Mouse (Mus musculus) liver, embryonic 14.5 days (tissue): ENCODE data around the gene Rftn2. TPM values are rescaled to one million over a fixed set of nuclear protein-coding genes. Genes with fewer than 3 reads are reported as not detected.

Source experiments
- ATAC-seq: fragments of 200-750 bp; cut with Nextera tagmentation; 2 replicates; pipeline ENCODE4 v1.8.0; 2017; ENCODE audit warnings: moderate number of reproducible peaks, mild to moderate bottlenecking, moderate library complexity; ENCODE audit not compliant: insufficient read depth
- DNase-seq, 3 experiments: peaks; one replicate each; pipeline ENCODE4 v3.0.0-alpha.2; 2012 to 2013; ENCODE audit warnings: low read depth in 3 of 3, low spot score in 3 of 3
- H3K27ac ChIP-seq: fragments of 300-500 bp; sonication (generic); 2 replicates; pipeline ENCODE4 v1.5.1; 2014; ENCODE audit warnings: moderate library complexity, mild to moderate bottlenecking, control low read depth, inconsistent platforms
- H3K27me3 ChIP-seq: fragments of 300-500 bp; sonication (generic); 2 replicates; pipeline ENCODE4 v1.6.1; 2014; ENCODE audit warnings: mild to moderate bottlenecking, low read length, moderate library complexity; ENCODE audit not compliant: control insufficient read depth, insufficient read depth
- H3K36me3 ChIP-seq: fragments of 300-500 bp; sonication (generic); replicated peaks from 2 replicates; pipeline ENCODE4 v1.6.1; 2014; ENCODE audit warnings: low read depth; ENCODE audit not compliant: control insufficient read depth, insufficient read depth
- H3K4me1 ChIP-seq, 2 experiments: fragments of 200-500 bp in 1 of 2; fragments of 300-500 bp in 1 of 2; sonication (generic) in 1 of 2; replicated peaks; 2 replicates each; pipeline ENCODE4 v1.6.1; 2012 to 2014; ENCODE audit warnings: antibody characterized with exemption in 1 of 2, inconsistent platforms in 1 of 2, low read length in 1 of 2; ENCODE audit not compliant: control insufficient read depth in 2 of 2, insufficient read depth in 2 of 2
- H3K4me2 ChIP-seq: fragments of 300-500 bp; sonication (generic); 2 replicates; pipeline ENCODE4 v1.6.1; 2014; ENCODE audit warnings: low read depth, mild to moderate bottlenecking, control low read depth, moderate library complexity
- H3K4me3 ChIP-seq, 2 experiments: fragments of 200-500 bp in 1 of 2; fragments of 300-500 bp in 1 of 2; sonication (generic) in 1 of 2; 2 replicates each; pipeline ENCODE4 v1.5.1; 2012 to 2014; ENCODE audit warnings: low read depth in 2 of 2, low read length in 2 of 2, mild to moderate bottlenecking in 2 of 2, control low read depth in 1 of 2, inconsistent platforms in 1 of 2, moderate library complexity in 1 of 2; ENCODE audit not compliant: insufficient read depth in 1 of 2
- H3K9ac ChIP-seq: fragments of 300-500 bp; sonication (generic); replicated peaks from 2 replicates; pipeline ENCODE4 v1.6.1; 2014; ENCODE audit warnings: mild to moderate bottlenecking, control low read depth, moderate library complexity
- H3K9me3 ChIP-seq: fragments of 300-500 bp; sonication (generic); 2 replicates; pipeline ENCODE4 v1.6.1; 2016; ENCODE audit warnings: low read length, mixed read lengths; ENCODE audit not compliant: control insufficient read depth
- CTCF ChIP-seq: IDR thresholded peaks from 2 replicates; pipeline ENCODE4 v1.5.1; 2016; ENCODE audit warnings: antibody characterized with exemption, low read depth, control low read depth
- EP300 ChIP-seq: IDR thresholded peaks from 2 replicates; pipeline ENCODE4 v1.6.1; 2016; ENCODE audit warnings: antibody characterized with exemption, low read depth
- WGBS: fragments of 180-500 bp; shearing (Covaris S2); extraction: QIAGEN DNeasy Blood & Tissue Kit; methylation state at CpG from one replicate; pipeline ENCODE4 v1.1.7; 2014; ENCODE audit not compliant: insufficient replicate concordance; 5-methylcytosine and 5-hydroxymethylcytosine counted together
- polyA plus RNA-seq, 2 experiments: library from polyadenylated mRNA; depleted of rRNA in 1 of 2; stranded (reverse) in 1 of 2; unstranded in 1 of 2; fragments of >200 nt; fragmentation: Nextera tagmentation in 1 of 2; extraction: Ambion mirVana in 1 of 2; gene quantifications; 2 replicates each; pipeline versions ENCODE4 v1.2.1 to v1.2.3; 2012 to 2014

Gene Rftn2
- polyA plus RNA-seq, 2 experiments: 0.37 to 0.38 TPM

- no peaks in the 10 kb centered on the region for H3K9me3 ChIP-seq
- 61% methylated on average over 7 of the region's 7 CpGs for WGBS
- no peaks in the 10 kb centered on the region for H3K36me3 ChIP-seq
- H3K27me3 ChIP-seq: peaks cover 12% of the 10 kb centered on the region
- DNase-seq (no peak), ATAC-seq (no peak)
- H3K9ac ChIP-seq: no peak overlapping the region
- no peak overlapping the region for H3K4me2 ChIP-seq
- TF ChIP-seq CTCF (no peak), EP300 (no peak)
- no peak overlapping the region for H3K27ac ChIP-seq
- no peaks in the 10 kb centered on the region for H3K4me1 ChIP-seq
- no peak overlapping the region for H3K4me3 ChIP-seq
Measured at GRCm38 (mm10) chr1:55223026-55223425, 3.6 kb downstream of the Rftn2 start.

- Histone ChIP-seq H3K4me1 (no peaks in the 10 kb centered on the region), H3K4me2 (no peak overlapping the region), H3K9ac (no peak overlapping the region), H3K27ac (no peak overlapping the region), H3K9me3 (no peaks in the 10 kb centered on the region), H3K4me3 (no peak overlapping the region), H3K36me3 (no peaks in the 10 kb centered on the region), H3K27me3 (peaks cover 11% of the 10 kb centered on the region)
- ATAC-seq: no peak
- 61% methylated on average over 4 of the region's 4 CpGs for whole genome bisulfite sequencing
- TF ChIP-seq CTCF (no peak), EP300 (no peak)
- no peak for DNase-seq
Measured at GRCm38 (mm10) chr1:55221352-55221751, 5.2 kb downstream of the Rftn2 start.

- Histone ChIP-seq H3K9ac (no peak overlapping the region), H3K9me3 (no peaks in the 10 kb centered on the region), H3K4me1 (no peaks in the 10 kb centered on the region), H3K36me3 (no peaks in the 10 kb centered on the region), H3K4me2 (no peak overlapping the region), H3K27me3 (no peaks in the 10 kb centered on the region), H3K4me3 (no peak overlapping the region), H3K27ac (no peak overlapping the region)
- no peak for TF ChIP-seq EP300
- no peak for TF ChIP-seq CTCF
- no peak for DNase-seq
- WGBS: 44% methylated on average over 2 of the region's 2 CpGs
- ATAC-seq: no peak
Measured at GRCm38 (mm10) chr1:55217191-55217590, 9.4 kb downstream of the Rftn2 start.

- DNase-seq: peak in 1 of 3 experiments; percentile 10
- ATAC-seq: no peak
Measured at GRCm38 (mm10) chr1:55215185-55215813, 11.3 kb downstream of the Rftn2 start.

GRCm38 (mm10) chr1:55213936-55214335, 12.6 kb downstream of the Rftn2 start:
- H3K4me2 ChIP-seq: no peak overlapping the region
- H3K27ac ChIP-seq: no peak overlapping the region
- H3K4me1 ChIP-seq: peaks cover 0 to 6% of the 10 kb centered on the region in 2 experiments; a peak in 1 of 4 replicates
- TF ChIP-seq EP300: no peak
- no peak for TF ChIP-seq CTCF
- H3K4me3 ChIP-seq: no peak overlapping the region
- 71% methylated on average over 6 of the region's 6 CpGs for WGBS
- ATAC-seq: no peak
- no peaks in the 10 kb centered on the region for H3K9me3 ChIP-seq
- no peaks in the 10 kb centered on the region for H3K27me3 ChIP-seq
- DNase-seq: no peak
- no peak overlapping the region for H3K9ac ChIP-seq
- H3K36me3 ChIP-seq: no peaks in the 10 kb centered on the region

More at GRCm38 (mm10) chr1:55215185-55215813, 11.3 kb downstream of the Rftn2 start:
- Histone ChIP-seq H3K9ac (no peak overlapping the region), H3K27me3 (no peaks in the 10 kb centered on the region), H3K4me3 (no peak overlapping the region), H3K36me3 (no peaks in the 10 kb centered on the region), H3K27ac (no peak overlapping the region), H3K9me3 (no peaks in the 10 kb centered on the region), H3K4me2 (no peak overlapping the region), H3K4me1 (peaks cover 0 to 4% of the 10 kb centered on the region in 2 experiments; a peak in 1 of 4 replicates)
- WGBS: 32% methylated on average over 11 of the region's 11 CpGs
- TF ChIP-seq CTCF: no peak
- no peak for TF ChIP-seq EP300
